Mouse (Mus musculus) granulocyte monocyte progenitor cell, adult 5-6 weeks (primary cell): ENCODE measurements around the gene Cd79b. TPM values are rescaled to one million over a fixed set of nuclear protein-coding genes. Genes with fewer than 3 reads are reported as not detected.
A peak's percentile ranks its signal among the peaks of the same experiment; 100 is the strongest.

ENCODE experiments used
- ATAC-seq: replicated peaks from 2 replicates; pipeline ENCODE4 v1.8.0; 2016; ENCODE audit warnings: mild to moderate bottlenecking, moderate TSS enrichment, inconsistent platforms; ENCODE audit not compliant: poor library complexity, severe bottlenecking
- total RNA-seq, 2 experiments: library from RNA; stranded (forward) in 1 of 2; stranded (reverse) in 1 of 2; fragments of 200-712, 200-1000 nt in 1 of 2; fragments of >200 nt in 1 of 2; fragmentation: Nextera tagmentation in 1 of 2; gene quantifications; 2 replicates each; pipeline ENCODE4 v1.2.3; 2014 to 2017

Gene Cd79b
- total RNA-seq, 2 experiments from 2014 or later: 23.8 to 54.1 TPM

- ATAC-seq: no peak
These were observed 10.3 kb upstream of the Cd79b start for GRCm38 (mm10) chr11:106324858-106325257.

- ATAC-seq: peak; percentile 66
These were observed 4.1 kb upstream of the Cd79b start for GRCm38 (mm10) chr11:106318406-106319366.

- no peak for ATAC-seq
These were observed 3.2 kb upstream of the Cd79b start for GRCm38 (mm10) chr11:106317801-106318200.

DNA sequence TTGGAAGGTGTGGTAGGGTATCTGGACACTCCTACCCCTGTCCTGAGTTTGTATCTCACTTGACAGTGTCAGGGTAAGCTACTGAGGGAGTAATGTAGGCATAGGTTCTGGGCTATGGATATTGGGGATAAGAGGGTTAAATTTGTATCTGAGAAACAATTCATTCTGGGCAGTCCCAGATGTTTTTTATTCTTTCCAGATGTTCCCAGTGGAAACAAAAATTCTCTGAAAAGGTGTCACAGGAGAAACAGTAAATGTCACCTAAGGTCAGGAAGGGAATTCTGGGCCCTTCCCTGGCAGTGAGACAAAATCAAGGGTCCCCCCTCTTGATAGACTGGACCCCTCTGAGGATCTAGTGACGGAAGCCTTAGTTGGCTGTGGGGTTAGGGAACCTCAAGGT, 1.9 kb upstream of the Cd79b start:
- no peak for ATAC-seq

DNA sequence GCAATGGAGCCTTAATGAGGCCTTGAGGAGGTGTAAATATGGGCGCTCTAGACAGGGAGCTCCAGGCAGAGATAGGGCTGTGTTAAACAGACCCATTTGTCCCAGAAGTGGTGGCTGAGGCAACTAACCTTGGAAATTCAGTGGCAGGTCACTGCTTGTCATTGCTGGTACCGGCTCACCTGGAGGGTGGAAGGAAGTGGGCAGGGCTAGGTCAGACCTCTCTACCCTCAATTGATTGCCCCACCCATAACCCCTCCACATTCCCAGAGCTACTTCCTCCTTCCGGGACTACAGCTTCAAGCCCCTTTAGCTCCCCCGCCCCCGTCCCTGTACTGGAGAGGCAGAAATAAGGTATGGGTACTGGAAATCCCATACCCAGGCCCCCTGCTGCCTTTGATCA, 1.0 kb downstream of the Cd79b start:
- ATAC-seq: peak; percentile 71

GRCm38 (mm10) chr11:106310123-106310522, 4.4 kb downstream of the Cd79b start:
- no peak for ATAC-seq

DNA sequence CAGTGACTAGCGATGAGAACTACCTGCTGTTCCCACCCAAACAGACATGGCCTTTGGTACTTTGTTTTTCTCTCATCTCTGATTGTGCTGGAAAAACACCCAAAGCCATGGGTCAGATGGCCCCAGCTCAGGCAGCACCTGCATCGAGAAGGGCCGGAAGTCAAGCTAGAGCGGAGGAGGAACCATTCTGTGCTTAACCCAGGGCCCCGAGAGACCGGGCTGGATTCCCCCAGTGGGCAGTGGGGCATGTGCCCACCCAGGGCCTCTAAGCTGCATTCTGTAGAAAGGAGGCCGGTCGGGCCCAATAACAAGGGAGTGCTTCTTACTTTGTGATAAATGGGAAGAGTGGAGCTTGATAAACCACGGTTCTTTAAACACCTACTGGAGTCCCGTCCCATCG, 6.4 kb downstream of the Cd79b start:
- no peak for ATAC-seq

DNA sequence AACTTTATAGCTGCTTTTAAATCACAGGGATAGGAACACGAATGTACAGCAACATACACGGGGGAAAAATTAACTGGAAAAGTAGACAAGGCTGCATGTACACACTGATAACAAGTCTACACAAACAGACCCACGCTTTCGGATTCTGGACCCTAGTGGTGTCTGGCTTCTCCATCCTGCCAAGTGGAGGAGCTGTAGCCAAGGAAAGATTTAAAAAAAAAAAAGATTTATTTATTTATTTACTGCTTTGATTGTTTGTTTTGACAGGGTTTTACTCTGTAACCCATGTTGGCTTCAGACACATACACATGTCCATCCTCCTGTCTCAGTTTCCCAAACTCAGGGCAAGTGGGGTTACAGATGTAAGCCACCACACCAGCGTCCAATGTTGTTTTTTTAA, 7.1 kb downstream of the Cd79b start:
- ATAC-seq: no peak

GRCm38 (mm10) chr11:106306758-106307157, 7.8 kb downstream of the Cd79b start:
- ATAC-seq: no peak

GRCm38 (mm10) chr11:106306065-106306385, 8.5 kb downstream of the Cd79b start:
- ATAC-seq: no peak

GRCm38 (mm10) chr11:106305348-106306064, 9.1 kb downstream of the Cd79b start:
- ATAC-seq: peak; percentile 93

GRCm38 (mm10) chr11:106302634-106303033, 11.9 kb downstream of the Cd79b start:
- ATAC-seq: peak; percentile 85

GRCm38 (mm10) chr11:106301765-106302164, 12.8 kb downstream of the Cd79b start, which contains the start of gene Gh:
Gene Gh (minus strand): TSS chr11:106301865.
- ATAC-seq: no peak

DNA sequence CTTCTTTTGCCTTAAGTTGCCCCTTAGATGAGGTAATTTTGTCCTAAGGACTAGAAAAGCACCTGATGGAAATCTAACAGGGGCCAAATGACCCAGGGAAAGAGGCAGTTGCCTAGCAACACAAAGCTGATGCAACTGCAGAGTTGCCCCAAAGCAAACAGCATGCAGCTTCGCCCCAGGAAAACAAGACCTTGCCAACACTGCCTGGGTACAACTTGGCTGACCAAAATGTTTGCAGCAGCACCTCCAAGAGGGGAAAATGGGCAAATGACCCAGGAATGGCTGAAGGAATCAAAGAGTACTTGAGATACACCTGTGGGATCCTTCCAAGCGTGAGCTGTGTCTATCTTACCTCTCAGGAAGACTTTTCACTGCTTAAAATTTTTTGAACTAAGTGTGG, 22.7 kb downstream of the Cd79b start:
- ATAC-seq: no peak

DNA sequence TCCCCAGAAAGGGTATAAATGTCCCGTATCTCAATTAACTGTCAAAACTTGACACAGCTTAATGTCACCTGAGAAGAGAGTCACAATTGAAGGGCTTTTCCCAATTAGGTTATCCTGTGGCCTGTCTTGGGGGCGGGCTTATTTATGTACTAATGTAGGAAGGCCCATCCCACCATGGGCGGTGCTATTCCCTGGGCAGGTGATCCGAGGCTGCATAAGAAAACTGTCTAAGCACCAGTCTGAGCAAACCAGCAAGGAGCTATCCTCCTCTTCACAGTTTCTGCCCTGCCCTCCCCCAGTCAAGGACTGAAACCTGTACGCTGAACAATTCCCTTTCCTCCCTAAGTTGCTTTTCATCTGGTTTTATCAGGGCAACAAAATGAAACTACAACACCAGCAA, 24.2 kb downstream of the Cd79b start:
- no peak for ATAC-seq

GRCm38 (mm10) chr11:106289369-106289768, 25.2 kb downstream of the Cd79b start:
- ATAC-seq: no peak; the same call in 1 of the 2 replicates

DNA sequence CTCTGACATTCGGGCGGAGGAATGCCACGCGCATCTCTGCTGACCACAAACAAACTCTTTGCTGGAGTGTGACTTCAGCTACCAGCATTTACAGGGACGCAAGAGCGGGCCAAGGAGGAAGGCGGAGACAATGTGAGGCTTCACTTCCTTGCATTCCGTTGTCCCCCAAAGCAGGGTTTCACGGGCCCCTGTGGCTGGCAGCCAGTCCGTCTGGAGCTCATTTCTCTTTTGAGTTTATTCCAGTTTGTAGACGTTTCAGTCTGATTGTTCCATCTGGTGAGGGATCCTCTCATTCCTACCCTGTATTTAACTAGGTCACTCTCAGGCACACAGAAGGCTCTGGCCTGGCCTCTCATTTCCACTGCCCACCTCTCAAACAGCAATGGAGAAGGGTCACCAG, 27.6 kb downstream of the Cd79b start:
- ATAC-seq: no peak

DNA sequence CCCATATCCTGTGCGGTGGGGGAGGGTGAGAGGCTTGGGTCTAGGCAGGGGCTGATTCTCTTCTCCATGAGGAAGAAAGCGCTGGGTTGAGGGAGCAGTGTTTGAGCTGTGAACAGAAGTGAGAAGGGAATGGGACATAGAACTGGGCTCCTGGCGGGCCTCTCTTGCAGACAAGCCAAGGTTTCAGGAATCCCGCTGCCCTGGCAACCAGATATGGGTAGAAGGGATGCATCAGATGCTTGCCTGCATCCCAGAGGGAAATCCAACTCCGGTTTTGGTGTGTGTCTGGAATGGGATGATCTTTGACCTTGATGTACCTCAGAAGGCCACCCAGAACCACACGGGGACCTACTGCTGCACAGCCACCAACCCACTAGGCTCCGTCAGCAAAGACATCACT, 28.4 kb downstream of the Cd79b start:
- no peak for ATAC-seq

- no peak for ATAC-seq
These were observed 30.4 kb downstream of the Cd79b start for GRCm38 (mm10) chr11:106284126-106284525.

DNA sequence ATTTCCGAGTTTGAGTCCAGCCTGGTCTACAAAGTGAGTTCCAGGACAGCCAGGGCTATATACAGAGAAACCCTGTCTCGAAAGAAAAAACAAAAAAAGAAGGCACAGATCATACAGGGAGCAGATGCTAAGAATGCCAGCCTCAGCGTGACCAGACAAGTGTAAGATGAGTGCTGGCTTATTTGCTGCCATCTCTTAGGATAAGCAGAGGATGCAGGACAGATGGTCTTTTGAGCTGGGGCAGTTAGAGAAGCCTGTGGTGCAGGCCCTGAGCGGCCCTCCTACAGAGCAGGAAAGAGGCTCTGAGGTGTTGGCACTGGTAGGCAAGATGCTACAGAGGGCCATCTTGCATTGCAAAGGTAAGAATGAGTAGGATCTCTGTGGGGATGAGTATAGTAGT, 31.2 kb downstream of the Cd79b start:
- ATAC-seq: no peak

GRCm38 (mm10) chr11:106282452-106282851, 32.1 kb downstream of the Cd79b start:
- peak; percentile 62 for ATAC-seq
